Mouse (Mus musculus) C2C12 (cell line): ENCODE measurements at regions not wholly inside any gene's neighbourhood (a gene's known extent, or its start where the extent isn't known, plus 50 kb on each side); places are given as distances from the start of the nearest gene placed in this dataset.

ENCODE experiments used
- H3K27me3 ChIP-seq: one replicate; pipeline ENCODE4 v1.6.1; 2011; ENCODE audit not compliant: control insufficient read depth, insufficient read depth, insufficient read length
- H3K36me3 ChIP-seq: one replicate; pipeline ENCODE4 v1.6.1; 2011; ENCODE audit not compliant: control insufficient read depth, insufficient read depth
- H3K4me3 ChIP-seq: one replicate; pipeline ENCODE4 v1.5.1; 2011; ENCODE audit warnings: mild to moderate bottlenecking, control low read depth; ENCODE audit not compliant: poor library complexity, insufficient read depth, severe bottlenecking
- H3K79me2 ChIP-seq: one replicate; pipeline ENCODE4 v1.6.1; 2011; ENCODE audit not compliant: control insufficient read depth, insufficient read depth
- H3K79me3 ChIP-seq: one replicate; pipeline ENCODE4 v1.6.1; 2011; ENCODE audit warnings: low read depth, control low read depth
- H3ac ChIP-seq: one replicate; pipeline ENCODE3; 2011; ENCODE audit warnings: low read depth; ENCODE audit not compliant: control insufficient read depth, insufficient read length
- CEBPB ChIP-seq: IDR thresholded peaks from one replicate; pipeline ENCODE4 v1.6.1; 2011; ENCODE audit warnings: low read depth, mild to moderate bottlenecking, control low read depth, moderate library complexity
- CTCF ChIP-seq: IDR thresholded peaks from one replicate; pipeline ENCODE4 v1.5.1; 2011; ENCODE audit not compliant: control insufficient read depth, insufficient read depth, insufficient read length
- FOSL1 ChIP-seq: IDR thresholded peaks from one replicate; pipeline ENCODE4 v1.8.0; 2011; ENCODE audit warnings: mild to moderate bottlenecking, low read length; ENCODE audit not compliant: poor library complexity, insufficient read depth, severe bottlenecking
- MAX ChIP-seq: IDR thresholded peaks from one replicate; pipeline ENCODE4 v1.6.1; 2011; ENCODE audit warnings: mild to moderate bottlenecking, control low read depth
- MYOD1 ChIP-seq: IDR thresholded peaks from one replicate; pipeline ENCODE4 v1.6.1; 2011; ENCODE audit warnings: low read depth; ENCODE audit not compliant: control insufficient read depth, insufficient read length
- MYOG ChIP-seq: IDR thresholded peaks from one replicate; pipeline ENCODE4 v1.6.1; 2011; ENCODE audit not compliant: control insufficient read depth, insufficient read length; ENCODE audit errors: extremely low read depth
- USF1 ChIP-seq: IDR thresholded peaks from one replicate; pipeline ENCODE4 v1.6.1; 2011; ENCODE audit warnings: low read depth, mild to moderate bottlenecking, control low read depth, moderate library complexity

DNA sequence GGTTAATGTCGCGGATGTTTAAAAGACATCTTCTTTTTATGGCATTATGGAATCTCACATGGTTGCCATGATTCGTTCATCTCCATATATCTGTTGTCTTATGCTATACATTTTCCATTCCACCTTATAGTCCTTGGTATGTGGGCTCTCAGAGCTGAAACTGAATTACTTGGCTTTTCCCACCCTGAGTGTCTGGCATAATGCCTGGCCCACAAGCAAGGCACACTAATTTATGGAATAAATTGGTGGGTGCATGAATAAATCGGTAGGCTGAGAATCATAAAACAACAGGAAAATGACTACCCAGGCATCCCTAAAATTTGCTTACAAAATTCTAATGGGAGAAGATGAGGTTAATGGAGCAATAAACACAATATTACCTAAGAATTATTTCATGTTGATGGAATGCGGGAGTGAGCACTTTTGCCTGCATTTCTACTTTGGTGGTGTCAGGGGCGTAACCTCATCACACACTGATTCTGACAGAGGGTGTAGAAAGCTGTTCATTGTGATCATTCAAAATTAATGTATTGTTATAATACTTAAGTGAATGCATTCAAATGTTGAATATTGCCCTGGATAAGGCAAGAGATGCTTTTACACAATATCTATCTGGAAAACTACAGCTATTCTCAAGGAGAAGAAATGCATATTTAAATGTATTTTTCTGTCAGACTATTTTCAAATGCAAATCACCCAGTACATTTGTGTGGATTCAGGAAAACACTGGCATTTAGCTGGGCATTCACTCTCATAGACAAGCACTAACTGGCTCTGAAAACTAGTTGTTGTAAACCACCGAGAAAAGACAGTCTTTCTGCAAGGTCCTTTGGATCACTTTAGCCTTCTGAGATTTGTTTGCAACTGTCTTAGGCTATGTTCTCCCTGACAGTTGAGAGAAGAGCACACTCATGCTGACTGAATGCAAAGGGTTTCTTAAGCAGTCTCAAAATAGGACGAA, 190.1 kb downstream of the Pcdh18 start:
- Histone ChIP-seq H3K36me3 (no peaks in the 10 kb centered on the region), H3ac (no peak overlapping the region), H3K27me3 (no peaks in the 10 kb centered on the region), H3K4me3 (no peak overlapping the region), H3K79me2 (no peaks in the 10 kb centered on the region), H3K79me3 (no peaks in the 10 kb centered on the region)
- TF ChIP-seq MYOD1 (no peak), MYOG (no peak), USF1 (no peak), CTCF (no peak), CEBPB (no peak), FOSL1 (no peak), MAX (no peak)

DNA sequence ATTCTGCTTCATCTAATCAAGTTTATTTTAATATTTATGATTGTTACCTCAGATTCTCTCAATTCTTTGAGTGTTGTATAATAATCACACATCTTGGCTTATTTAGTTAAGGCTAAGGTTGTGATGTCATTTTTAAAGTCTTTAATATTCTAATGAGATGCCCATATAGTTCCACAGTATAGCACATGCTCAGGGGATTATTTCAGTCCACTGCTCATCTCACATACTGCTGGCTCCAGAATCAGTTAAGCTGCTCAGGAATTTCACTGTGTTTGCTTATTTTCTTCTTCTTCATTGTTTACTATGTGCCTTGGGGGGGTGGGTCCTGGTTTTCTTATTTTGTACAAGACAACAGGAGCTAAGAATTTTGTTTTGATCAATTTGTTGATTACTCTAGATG, 229.5 kb downstream of the Pcdh18 start:
- no peaks in the 10 kb centered on the region for H3K36me3 ChIP-seq
- no peaks in the 10 kb centered on the region for H3K79me2 ChIP-seq
- H3K27me3 ChIP-seq = no peaks in the 10 kb centered on the region
- no peak overlapping the region for H3ac ChIP-seq
- H3K4me3 ChIP-seq = no peak overlapping the region
- TF ChIP-seq MYOG (no peak), CEBPB (no peak), MYOD1 (no peak), USF1 (no peak), MAX (no peak), FOSL1 (no peak), CTCF (no peak)
- H3K79me3 ChIP-seq = no peaks in the 10 kb centered on the region

DNA sequence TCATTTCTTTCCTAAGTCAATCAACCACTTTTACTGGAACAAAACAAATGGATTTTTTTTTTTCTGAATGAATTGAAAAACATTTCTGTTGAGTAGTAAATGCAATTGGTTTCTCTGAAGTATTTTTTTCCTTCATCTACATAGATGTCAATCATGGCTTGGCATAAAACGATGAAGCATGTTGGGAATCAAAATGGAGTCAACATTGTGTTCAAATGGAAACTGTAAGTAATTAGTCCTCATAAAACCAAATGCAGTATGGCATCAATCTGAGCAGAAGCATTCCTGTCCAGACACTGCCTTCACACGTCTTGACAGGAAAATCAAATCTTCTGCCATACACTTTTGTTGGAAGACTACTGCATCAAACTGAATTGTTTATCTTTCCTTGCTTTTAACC, 237.0 kb downstream of the Pcdh18 start:
- Histone ChIP-seq H3ac (no peak overlapping the region), H3K4me3 (no peak overlapping the region), H3K36me3 (no peaks in the 10 kb centered on the region), H3K27me3 (no peaks in the 10 kb centered on the region), H3K79me2 (no peaks in the 10 kb centered on the region), H3K79me3 (no peaks in the 10 kb centered on the region)
- TF ChIP-seq CEBPB = no peak
- no peak for TF ChIP-seq MYOD1
- TF ChIP-seq CTCF = no peak
- TF ChIP-seq FOSL1 = no peak
- no peak for TF ChIP-seq USF1
- TF ChIP-seq MYOG = no peak

DNA sequence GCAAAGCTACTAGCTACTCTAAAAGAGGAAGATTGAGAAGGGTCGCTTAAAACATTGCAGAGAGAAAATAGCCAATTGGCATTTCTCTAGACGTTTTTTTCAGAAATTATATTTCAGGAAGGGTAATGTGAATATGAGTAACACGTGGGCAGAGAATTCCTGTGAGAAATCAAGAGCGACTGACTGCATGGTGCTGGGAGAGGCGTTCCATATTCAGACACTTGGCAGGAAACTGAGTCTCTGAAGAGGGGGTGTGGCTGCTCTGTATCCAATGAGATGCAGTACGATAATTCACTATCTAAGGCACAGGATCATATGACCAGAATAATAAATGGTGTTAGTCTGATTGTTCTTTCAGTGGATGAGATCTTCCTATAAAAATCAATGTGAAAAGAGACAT, 252.5 kb downstream of the Pcdh18 start:
- no peaks in the 10 kb centered on the region for H3K36me3 ChIP-seq
- H3K79me3 ChIP-seq = no peaks in the 10 kb centered on the region
- no peak overlapping the region for H3K4me3 ChIP-seq
- TF ChIP-seq MYOD1 (no peak), MAX (no peak), CTCF (no peak), MYOG (no peak), CEBPB (no peak), FOSL1 (no peak), USF1 (no peak)
- no peaks in the 10 kb centered on the region for H3K79me2 ChIP-seq
- no peak overlapping the region for H3ac ChIP-seq
- H3K27me3 ChIP-seq = no peaks in the 10 kb centered on the region

DNA sequence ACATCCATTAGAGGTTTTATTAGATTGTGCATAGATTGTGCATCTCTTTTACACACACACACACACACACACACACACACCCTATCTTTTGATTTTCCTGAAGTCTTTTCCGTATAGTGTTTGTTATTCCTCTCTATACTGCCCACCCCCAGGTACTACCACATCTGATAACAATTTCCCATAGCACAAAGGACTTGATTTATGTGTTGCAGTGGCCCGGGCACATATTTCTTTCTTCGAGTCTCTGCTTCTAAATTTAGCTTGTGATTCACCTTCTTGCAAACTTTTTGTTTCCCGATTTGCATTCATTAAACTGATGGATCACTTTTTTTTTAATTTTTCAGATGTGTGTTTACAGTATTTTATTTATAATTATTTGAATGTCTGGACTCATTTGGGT, 254.8 kb downstream of the Pcdh18 start:
- Histone ChIP-seq H3ac (no peak overlapping the region), H3K4me3 (no peak overlapping the region), H3K79me3 (no peaks in the 10 kb centered on the region), H3K79me2 (no peaks in the 10 kb centered on the region), H3K27me3 (no peaks in the 10 kb centered on the region), H3K36me3 (no peaks in the 10 kb centered on the region)
- TF ChIP-seq FOSL1 (no peak), MYOD1 (no peak), USF1 (no peak), MAX (no peak), CEBPB (no peak), CTCF (no peak), MYOG (no peak)

DNA sequence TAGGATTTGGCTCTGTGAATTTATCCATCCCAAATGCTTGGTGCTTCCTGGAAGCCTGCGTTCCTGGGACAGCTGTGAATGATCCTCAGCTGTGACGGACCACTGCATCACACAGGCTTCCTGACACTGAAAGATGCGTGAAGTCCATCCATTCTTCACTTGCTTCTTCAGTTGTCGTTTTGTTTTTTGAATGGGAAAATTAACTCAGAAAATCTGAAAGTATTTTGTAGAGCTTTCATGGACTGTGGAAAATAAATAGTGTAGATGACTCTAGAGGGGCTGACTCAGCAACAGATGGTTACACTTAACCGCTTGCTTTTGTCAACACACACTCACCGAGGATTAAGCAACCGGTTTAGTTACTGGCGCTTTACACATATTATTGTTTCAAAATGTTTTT, 272.0 kb downstream of the Pcdh18 start:
- no peaks in the 10 kb centered on the region for H3K36me3 ChIP-seq
- no peak for TF ChIP-seq MYOD1
- no peak for TF ChIP-seq MYOG
- no peak for TF ChIP-seq CEBPB
- no peaks in the 10 kb centered on the region for H3K79me3 ChIP-seq
- no peak overlapping the region for H3ac ChIP-seq
- H3K79me2 ChIP-seq = no peaks in the 10 kb centered on the region
- no peaks in the 10 kb centered on the region for H3K27me3 ChIP-seq
- H3K4me3 ChIP-seq = no peak overlapping the region
